Mouse (Mus musculus) R1 (cell line): ENCODE results near the gene Fyttd1.
"Not testable (repeated sequence)": the region's sequence is repeated elsewhere in the genome, so short reads cannot be mapped to it uniquely, and the experiment has no call there.

Experiments
- DNase-seq: peaks from one replicate; pipeline ENCODE4 v3.0.0-alpha.2; 2018; ENCODE audit warnings: low read depth, low spot score

Fyttd1 gene

DNA sequence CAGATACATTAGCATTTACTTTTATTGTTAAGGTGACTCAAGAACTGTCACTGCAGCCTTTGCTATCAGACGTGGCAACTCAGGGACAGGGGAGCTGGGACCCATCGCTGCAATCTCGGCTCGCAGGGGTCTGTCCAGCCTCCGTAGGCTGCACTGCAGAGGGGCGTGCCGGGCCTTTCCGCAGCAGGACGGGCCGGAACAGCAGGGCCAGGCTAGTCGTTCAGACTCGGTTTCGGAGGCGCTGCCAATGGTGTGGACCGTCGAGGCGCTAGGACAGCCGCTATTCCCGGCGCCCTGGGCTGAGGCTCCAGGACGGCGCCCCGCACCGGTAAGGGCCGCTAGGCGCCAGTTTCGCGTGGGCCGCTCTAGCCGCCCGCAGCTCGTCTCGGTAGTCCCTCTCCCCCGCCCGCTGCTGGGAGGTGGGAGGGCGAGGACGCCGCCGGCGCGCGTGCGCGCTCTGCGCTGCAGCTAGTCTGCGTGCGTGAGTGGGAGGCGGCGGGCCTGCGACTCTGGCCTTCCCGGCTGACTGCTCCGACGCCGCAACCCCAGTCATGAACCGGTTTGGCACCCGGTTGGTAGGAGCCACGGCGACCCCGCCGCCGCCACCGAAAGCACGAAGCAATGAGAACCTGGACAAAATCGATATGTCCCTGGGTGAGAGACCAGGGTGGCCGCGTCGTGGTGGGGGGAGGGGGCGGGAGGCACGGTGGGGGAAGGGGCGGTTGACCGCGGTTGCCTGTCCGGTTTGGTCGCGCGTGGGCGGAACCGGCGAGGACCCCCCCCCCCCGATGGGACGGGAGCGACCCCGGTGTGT lies at the start of gene Fyttd1, which contains the start of gene Rubcn:
Fyttd1 (plus strand) TSS at position 158 of the 814 bp plus-strand sequence.
Rubcn (minus strand) TSS at position 424 of the 814 bp plus-strand sequence.
- peak; percentile 95 for DNase-seq

DNA sequence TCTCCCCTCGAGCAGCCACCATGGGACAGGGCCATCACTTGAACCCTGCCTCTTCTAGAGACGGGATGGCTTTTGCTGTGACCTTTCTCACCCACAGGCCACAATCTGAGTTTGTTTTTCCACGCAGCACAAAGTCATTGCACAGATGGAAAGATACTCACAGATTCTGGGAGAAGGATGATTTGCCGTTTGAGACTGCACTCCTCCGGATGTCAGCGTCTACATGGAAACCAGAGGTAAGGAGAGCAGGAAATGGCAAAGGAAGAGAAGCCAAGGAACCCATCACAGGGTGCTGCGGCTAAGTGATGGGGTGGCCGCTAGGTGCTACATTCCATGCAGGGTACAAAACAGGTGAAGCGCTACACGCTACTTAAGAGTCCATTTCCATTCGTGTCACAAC lies 48.2 kb upstream of the Fyttd1 start:
- DNase-seq: no peak

DNA sequence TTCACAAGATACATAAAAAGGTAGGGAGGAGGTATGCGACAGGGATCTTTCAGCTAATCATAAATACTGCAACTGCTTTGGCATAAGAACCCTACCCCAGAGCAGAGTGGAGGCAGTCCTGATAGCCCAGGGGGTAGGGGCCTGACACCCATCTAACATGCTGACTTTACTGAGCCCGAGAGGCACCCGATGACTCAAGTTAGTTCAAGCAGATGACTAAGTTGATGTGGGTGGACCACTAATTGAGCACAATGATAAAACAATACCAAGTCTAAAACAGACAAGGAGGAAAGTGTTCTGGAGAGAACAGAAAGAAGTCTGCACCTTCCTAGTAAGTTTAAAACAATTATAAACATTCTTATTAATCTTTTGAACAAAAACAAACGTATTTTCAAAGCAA lies 45.8 kb upstream of the Fyttd1 start:
- no peak for DNase-seq

DNA sequence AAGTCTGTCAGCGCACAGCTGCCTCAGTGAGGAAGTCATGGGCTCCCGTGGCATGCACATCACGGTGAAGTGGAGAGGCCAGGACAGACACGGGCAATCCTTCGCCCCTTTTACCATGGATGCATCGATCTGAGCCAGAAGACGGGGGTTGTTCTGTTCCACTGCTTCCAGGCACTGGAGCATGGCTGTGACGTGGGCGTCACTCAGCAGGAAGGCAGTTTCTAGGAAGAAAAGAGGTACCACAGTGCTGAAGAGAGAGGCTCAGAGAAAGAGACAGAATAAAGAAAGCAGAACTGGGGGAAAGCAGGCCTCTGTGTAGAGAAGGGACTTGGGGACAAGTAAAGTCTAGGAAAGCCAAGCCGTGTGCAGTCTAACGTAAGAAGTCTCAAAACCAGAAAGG lies 30.2 kb upstream of the Fyttd1 start:
- DNase-seq: no peak

DNA sequence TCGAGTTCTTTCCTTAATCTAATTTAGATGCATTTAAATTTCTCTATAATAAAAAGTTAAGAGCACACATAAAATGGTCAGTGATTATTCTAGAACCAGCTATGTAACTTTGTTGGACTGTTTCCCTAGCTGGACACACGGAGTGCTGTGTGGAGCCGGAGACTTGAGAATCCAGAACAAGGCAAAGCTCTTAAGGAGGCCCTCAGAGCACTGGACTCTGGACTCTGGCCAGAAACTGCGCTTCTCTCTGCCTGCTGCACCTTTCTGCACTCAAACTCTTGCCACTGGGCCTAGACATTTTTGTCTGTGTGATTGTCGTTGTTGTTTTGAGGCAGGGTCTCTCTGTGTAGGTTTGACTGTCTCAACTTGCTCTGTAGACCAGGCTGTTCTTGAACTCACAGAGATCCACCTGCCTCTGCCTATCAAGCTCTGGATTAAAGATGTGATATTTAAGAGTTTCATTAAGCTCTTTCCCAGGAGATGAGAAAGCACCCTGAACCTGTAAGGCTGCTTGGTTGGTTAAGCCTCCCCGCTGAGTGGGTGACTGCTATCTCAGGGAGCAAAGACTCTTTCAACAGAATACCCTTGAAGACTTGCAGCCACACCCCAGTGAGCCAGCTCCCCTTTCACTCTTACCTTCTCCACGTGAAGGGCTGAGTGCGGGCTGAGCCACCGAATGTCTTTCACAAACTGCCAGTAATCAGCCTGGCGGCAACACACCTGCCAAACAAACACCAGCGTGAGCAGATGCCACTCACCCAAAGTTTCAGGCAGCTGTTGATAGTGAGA lies 28.1 kb upstream of the Fyttd1 start:
- no peak for DNase-seq

DNA sequence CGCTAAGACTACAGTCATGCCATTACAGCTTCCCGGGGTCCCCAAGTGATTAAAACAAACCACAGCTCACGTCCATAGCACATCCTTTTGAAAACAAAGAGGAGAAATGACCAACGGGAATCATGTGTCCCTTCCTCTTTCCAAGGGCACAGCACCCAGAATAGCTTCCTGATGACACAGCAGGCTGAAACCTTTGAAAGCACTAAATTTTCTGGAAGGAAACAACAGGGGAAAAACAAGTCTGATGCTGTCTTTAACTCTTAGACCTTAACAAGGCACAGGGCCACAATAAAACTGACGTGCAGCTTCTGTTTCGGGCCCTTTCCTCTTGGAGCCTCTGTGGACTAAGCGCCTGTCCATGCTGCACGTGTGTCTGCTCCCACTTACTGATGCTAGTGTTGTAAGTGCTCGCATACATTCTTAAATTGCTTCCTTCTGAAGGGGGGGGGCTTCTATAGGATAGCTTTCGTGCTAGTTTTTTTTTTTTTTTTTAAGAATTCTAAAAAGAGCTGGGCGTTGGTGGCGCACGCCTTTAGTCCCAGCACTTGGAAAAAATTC lies 23.7 kb upstream of the Fyttd1 start:
- no peak for DNase-seq

DNA sequence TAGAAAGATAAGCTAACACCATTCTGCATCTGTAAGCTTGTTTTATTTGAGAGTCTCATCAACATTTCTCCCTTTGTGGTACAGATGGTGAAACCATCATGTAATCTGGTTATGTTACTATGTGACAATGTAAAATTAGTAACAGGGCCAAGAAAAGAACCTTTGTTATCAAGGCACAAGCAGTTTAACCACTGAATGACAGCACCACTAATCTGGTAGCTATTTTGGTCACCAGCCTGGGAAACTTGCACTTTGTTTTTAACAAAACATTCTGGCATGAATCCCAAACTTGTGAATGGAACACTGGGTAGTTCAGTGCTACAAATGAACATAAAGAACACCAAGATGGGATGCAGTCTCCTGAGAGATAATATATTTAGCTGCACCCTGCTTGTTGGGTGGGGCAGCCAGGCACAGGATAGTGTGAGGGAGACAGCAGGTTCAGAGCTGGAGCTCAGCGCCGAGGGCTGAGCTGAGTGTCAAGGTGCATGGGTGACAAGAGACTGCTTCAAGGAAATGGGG lies 23.2 kb upstream of the Fyttd1 start:
- no peak for DNase-seq

DNA sequence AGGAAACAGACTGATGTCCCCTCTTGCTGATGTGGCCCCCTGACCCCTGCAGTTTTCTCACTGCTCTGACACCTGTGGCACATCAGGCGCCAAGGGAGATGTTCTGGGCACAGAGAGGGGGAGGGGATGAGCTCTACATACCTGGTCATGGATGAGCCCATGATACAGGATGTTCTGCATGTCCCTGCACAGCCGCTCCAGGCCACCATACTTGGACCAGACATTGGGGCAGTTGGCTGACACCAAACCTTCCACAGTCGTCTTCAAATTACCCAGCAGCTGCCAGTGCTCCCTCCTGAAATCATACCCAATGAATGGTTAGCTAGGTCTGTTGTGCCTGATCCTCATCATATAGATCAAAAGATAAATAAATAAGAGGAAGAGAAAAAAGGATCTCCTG lies 20.5 kb upstream of the Fyttd1 start:
- no peak for DNase-seq

DNA sequence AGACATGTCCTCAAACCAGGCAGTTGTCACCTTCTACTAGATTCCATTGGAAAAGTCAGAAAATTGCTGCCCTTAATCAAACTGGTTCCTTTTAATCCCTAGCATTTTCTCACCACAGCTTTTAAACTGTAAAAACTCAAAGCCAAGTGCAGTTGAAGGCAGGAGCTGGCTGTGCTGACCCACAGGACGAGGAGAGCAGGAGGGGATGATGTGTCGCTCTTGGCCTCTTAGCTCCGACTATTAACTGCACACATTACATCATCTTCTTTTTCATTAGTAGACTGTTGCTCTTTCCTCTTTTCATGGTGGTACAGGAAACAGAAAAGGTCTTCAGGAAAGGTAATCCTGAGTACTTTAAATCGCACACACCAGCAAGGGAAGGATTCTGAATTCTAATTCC lies 18.9 kb upstream of the Fyttd1 start:
- no peak for DNase-seq

DNA sequence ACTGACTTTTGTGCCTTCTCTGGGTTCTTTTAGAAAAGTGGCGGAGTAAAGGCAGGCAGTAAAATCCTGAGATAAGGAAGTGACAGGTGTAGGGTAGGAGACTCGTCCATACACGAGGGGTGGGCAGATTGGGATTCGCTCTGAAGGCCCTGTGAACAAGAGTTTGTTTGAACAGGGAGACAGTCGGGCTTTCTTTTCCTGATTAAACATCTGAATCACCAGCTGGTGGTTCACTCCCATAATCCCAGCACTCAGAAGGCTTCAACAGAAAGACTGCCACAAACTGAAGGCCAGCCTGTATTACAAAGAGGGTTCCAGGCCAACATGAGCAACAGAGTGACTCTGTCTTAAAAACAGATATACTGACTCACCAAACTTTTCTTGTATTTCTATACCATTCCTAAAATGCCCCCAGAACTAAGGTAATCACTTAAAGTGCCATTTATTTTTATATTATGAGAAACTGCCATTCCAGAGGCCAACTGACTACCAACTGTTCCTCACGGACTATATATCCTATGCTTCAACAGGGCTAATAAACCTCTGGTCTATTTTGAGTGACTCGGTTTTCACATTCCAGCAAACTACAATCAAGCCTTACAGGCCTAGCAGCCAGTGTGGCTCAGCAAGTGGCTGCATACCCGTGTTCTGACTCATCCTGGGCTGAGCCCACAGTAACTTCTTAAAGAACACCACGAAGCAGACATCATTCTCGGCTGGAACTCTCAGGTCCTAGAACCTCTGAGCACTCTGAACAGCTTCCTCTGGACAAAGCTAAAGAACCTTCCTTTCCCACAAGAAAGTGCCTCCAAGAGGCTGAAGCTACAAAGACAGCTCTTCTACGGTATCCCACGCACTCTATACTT lies 18.3 kb upstream of the Fyttd1 start:
- DNase-seq: peak; percentile 25

DNA sequence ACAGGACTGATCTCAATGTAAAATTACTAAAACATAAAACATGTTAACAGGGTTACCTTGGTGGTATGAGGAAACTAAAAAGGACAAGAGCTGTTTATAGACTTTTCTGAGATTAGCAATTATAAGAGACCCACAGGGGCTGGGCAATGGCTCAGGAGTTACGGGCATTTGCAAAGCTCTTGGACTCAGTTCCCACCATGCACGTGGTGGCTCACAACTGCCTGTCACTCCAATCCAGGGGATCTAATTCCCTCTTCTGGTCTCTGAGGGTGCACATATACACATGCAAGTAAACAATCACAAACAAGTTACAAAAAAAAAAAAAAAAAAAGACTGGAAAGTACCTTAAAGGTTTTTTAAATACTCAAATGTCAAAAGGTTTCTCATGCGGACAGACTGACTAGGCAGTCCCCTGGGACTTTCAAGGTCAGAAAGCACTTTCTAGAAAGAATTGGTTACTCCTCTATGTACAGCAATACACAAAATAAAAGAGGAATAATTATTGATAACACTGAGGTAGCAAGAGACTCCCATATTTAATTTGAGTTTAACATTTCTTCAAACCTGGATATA lies 15.4 kb upstream of the Fyttd1 start:
- no peak for DNase-seq

DNA sequence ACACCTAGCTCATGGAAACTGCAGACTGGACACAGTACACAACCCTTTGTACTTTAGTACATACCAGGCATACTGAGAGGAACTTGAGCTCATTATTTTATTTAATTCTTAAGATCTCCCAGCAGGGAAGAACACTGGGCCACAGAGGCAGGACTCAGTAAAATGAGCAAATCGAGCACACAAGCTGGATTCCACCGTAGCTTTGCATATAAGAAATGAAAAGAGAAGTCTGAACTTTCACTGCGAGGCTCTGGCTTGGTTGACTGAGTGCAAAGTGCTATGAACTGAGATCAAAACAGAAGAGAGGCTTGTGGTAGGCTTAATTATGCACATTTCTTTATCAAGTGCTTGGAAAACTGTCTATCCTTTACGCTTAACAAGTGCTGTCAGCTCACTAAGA lies 11.9 kb upstream of the Fyttd1 start:
- peak; percentile 12 for DNase-seq

DNA sequence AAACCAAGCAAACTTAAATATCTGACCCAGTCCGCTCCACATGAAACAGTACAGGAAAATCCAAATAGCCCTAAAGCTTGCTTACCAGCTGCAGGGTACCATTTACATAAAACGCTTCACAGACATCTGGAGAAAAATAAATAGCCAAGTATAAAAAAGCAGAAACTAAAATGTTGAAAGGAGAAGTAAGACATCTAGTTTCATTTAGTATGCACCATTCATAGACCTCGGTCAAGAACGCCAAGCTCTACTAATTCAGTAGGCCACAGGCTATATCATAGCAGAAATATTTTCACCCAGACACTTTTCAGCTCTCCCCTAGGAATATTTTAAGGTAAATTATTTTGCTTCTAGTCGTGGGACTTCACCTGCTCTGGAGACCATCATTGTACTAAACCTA lies 10.6 kb upstream of the Fyttd1 start:
- no peak for DNase-seq

DNA sequence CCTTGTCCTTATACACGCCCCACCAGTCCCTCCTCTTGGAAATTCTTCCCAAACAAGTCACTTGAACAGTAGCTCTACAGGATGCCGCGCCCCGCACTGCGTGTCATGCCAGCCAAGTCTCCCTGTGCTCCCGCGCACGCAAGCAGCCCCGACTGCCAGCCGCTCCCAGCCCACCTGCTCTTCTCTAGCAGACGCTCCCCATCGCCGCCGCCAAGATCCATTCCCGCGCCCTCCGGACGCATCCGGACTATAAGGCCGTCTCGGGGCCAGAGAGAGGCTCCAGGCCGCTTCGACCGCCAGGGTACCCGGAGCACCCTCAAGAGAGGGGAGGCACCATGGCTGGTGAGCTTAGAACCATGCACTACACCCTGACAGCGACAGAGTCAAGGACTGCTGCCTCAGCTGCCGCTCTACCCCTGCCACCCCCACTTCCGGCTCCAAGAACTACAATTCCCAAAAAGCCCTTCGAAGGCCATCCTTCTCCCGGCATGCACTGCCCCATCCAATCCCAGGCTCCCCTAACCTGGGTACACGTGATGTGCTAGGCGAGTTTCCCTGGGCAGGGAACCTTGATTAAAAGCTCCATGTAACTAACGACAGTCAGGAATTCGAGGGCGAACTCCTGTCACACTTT lies 9.3 kb upstream of the Fyttd1 start:
- DNase-seq: peak; percentile 96

DNA sequence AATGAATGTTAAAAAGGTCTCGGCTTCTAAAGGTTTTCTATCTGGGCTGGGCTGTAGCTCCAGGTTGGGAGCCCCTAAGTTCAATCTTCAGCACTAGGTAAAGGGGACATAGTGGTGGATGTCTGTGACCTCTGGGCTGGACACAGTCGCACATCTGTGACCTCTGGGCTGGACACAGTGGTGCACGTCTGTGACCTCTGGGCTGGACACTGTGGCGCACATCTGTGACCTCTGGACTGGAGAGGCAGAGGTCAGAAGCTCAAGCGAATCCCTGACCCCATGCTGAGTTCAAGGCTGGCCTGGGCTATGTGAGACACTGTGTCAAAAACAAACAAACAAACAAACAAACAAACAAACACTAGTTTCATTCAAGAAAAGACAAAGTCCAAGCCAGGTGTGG lies 7.1 kb upstream of the Fyttd1 start:
- no peak for DNase-seq

DNA sequence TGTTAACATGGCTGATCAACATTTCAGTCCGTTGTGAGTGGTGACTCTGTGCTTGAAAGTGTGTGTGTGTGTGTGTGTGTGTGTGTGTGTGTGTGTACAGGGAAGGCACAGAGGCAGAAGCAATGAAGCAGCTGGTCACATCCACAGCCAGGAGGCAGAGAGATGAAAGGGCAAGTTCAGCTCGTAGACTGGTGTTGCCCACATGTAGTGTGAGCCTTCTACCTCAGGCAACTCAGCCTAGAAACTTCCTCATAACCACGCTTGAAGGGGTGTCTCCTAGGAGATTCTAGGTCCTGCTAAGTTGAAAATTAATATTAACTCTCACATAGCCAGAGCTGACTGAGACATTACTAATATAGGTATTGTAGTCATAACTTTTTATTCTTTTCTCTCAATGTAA lies 3.9 kb upstream of the Fyttd1 start:
- DNase-seq: no peak

DNA sequence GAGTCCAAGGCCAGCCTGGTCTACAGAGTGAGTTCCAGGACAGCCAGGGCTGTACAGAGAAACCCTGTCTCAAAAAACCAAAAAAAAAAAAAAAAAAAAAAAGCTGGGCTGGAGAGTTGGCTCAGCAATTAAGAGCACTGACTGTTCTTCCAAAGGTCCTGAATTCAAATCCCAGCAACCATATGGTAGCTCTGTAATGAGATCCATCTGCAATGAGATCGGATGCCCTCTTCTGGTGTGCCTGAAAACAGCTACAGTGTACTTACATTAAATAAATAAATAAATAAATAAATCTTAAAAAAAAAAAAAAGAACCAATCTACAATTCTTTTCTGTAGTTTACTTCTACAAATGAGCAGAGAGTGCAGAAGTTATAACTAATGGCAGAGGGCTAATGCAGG lies 2.0 kb upstream of the Fyttd1 start:
- DNase-seq: not testable (repeated sequence)

DNA sequence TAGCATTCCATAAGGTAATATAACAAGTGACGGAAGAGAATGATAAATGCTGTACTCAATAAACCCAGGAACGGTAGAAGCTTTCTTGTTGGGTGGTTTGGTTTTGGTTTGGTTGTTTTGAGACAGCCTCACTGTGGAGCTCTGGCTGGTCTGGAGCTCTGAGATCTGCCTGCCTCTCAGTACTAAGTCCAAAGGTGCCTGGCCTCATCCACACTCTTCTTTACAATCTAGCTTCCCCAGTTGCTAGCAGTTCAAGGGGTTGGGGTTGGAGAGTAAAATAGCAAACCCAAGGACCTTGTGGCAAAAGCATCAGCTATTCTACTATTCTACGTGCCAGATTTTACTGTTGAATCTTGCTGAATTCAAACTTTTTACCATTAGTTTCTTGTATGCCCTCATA lies 1.5 kb upstream of the Fyttd1 start:
- no peak for DNase-seq

DNA sequence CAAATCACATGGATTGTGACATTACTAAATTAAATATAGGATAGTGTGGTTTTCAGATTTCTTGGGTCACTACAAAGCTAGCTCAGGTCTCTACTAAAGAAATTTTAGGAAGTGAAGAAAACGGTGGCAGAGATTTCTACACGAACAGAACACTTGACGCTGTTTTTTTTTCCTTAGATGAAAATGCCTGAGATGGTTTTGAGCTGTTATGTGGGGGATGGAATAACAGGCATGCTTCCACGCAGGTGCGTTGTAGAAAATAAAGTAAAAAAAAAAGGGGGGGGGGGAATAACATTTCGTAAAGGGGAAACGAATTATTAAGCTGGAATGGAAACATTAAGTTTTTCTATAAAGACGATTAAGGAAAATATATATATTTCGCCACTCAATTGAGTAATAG lies 469 bp upstream of the Fyttd1 start:
- no peak for DNase-seq

DNA sequence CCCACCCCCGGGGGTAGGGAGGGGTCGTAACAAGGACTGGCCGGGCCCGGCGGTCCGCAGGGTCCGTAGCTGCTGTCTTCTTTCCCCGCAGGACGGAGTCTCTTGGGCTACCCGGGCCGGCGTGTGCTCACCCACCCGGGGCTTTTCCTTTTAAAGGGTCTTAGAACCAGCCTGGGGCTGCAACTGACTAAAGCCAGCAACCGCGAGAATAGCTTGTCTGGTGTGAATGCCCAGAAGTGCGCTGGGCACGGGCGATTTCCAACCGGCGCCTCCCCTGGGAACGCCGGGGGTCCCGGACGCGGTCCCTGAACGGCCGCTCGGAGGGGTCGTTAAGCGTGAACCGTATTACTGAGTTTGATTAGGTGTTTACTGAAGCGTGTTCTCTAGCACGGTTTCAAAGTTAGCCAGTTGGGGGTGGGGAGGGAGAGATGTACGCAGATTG lies 878 bp downstream of the Fyttd1 start:
- DNase-seq: peak; percentile 24
